Mouse (Mus musculus) MN1 (cell line): ENCODE data around the gene Usp15.
A peak's percentile ranks its signal among the peaks of the same experiment; 100 is the strongest.
"Not testable (repeated sequence)": the region's sequence is repeated elsewhere in the genome, so short reads cannot be mapped to it uniquely, and the experiment has no call there.

ENCODE experiments used
- DNase-seq: peaks from one replicate; pipeline ENCODE4 v3.0.0-alpha.2; 2016; ENCODE audit warnings: low spot score

The Usp15 gene

GRCm38 (mm10) chr10:123196835-123197559 lies at the start of gene Usp15:
Usp15 (minus strand) TSS chr10:123196995.
- peak; percentile 99 for DNase-seq

DNA sequence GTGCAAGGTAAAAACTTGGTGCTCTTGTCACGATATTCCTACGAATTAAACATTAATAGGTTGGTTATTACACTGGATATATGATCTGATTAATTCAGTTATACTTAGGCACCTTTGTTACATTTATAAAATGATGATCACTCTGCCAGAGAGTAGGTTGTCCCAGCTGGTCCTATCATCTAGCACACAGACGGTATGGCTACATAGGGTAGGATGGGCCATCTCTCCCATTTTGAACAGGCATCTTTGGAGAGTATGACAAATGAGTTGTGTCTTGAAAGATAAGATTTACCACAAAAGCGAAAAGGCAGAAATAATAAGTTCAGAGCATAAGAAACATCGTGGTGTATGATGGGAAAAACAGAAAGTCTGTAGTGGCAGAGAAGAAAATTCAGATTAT lies 32.6 kb upstream of the Usp15 start:
- no peak for DNase-seq

- no peak for DNase-seq
Observed at GRCm38 (mm10) chr10:123222785-123223184, 26.0 kb upstream of the Usp15 start.

DNA sequence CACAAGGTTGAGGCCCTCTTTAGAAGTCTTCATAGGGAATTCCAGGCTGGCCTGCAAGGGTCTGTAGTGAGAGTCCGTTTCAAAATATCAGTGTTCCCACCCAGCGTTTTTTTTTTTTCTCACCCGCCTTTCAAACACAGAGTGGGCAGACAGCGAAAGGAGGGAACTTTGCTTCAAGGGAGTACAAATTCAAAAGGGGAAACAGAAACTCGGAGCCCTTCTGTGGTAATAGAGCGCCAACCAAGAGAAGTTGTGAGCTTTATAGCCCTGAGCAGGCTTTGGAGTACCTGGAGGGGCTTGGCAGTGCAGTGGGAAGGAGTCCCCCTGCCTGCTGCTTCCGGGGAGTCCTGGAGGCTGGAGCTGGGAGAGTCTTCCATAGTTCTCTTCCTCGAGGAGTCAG lies 12.7 kb upstream of the Usp15 start:
- DNase-seq, result no peak

GRCm38 (mm10) chr10:123208336-123208735 lies 11.5 kb upstream of the Usp15 start:
- DNase-seq, result no peak

DNA sequence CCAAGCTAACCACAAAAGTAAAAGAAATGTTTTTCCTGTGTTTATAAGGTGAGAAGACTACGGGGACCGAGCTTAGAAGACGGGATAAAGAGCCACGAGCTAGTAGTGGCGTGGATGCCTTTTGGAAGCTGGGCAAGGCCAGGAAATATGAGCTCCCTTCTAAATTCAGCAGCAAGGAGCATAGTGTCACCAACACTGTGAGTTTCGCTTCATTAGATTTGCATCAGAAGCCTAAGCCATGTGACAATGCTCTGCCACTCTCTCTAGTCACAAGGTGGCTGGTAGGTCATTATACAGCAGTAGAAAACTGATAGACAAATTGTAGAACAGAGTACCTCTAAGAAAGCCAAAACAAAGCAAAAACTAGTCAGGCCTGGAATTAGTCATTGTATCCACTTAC lies 9.3 kb upstream of the Usp15 start:
- no peak for DNase-seq

GRCm38 (mm10) chr10:123205364-123205763 lies 8.6 kb upstream of the Usp15 start:
- DNase-seq, result not testable (repeated sequence)

GRCm38 (mm10) chr10:123201981-123202758 lies 5.4 kb upstream of the Usp15 start:
- no peak for DNase-seq

GRCm38 (mm10) chr10:123201436-123201835 lies 4.6 kb upstream of the Usp15 start:
- no peak for DNase-seq

DNA sequence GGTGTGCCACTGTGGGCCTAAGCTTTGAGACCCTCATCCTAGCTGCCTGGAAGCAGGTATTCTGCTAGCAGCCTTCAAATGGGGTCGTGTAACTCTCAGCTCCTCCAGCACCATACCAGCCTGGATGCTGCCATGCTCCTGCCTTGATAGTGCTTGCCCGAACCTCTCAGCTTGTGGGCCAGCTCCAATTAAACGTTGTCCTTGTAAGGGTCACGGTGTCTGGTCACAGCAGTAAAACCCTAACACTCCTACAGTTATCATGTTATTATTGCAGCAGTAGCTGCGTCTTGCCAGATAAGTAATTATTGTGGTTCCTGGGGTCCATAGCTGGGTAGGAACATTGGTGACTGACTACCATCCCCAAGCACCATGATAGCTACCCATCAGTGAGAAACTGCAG lies 4.2 kb upstream of the Usp15 start:
- DNase-seq, result no peak

- DNase-seq, result no peak
Observed at GRCm38 (mm10) chr10:123200320-123200659, 3.5 kb upstream of the Usp15 start.

- DNase-seq, result no peak
Observed at GRCm38 (mm10) chr10:123199615-123200319, 3.0 kb upstream of the Usp15 start.

DNA sequence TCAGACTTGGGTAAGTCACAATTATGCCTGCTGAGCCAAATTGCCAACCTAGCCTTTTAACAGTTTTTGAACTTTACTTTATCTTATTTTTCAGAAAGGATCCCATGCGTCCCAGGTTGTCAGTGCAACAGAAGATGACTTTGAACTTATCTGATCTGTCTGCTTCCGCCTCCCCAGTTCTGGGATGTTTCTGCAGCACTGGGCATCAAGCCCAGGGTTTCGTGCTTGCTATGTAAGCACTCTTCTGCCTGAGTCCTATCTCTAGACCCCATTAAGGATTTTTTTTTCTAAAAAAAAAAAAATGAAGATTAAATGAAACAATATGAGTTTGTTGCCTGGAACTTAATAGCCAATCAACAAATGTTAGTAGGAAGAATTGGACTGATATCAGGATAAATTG lies 2.3 kb upstream of the Usp15 start:
- peak; percentile 56 for DNase-seq

GRCm38 (mm10) chr10:123198183-123198582 lies 1.4 kb upstream of the Usp15 start:
- DNase-seq, result no peak

DNA sequence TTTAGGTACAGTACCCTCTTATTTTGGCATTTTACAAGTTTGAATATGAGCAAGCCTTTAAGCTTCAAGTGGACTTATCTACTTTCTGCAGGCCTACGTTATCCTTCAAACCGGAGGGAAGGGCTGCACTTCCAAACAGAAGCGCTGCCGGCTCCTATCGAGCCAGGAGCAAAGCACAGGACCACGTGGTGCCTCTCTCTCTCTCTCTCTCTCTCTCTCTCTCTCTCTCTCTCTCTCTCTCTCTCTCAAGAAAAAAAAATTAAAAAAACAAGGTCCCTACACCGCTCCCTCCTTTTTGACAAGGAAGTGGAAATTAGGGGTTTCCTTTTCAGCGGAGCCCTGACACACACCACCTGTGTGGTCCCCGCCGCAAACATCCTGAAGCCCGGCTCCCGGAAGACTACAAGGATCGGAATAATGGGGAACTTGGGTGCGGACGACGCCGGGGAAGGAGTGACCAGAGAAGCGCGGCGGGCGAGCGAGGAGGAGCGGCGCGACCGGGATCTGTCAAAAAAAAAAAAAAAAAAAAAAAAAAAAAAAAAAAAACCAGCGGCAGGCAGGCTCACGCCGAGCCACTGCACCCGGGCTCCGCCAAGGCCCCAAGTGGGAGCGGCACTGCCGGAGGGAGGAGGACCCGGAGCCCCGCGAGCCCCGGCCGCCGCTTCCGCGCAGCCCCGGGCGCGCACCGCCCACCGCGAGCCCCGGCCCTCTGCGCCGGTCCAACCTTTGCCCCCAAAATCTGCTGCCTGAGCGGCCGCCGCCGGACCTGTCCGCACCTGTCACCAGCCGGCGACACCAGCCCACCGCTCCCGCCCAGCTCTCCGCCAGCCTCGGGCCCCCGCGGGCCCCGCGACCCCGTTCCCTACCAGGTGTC lies 597 bp downstream of the Usp15 start:
- DNase-seq, result peak; percentile 89

DNA sequence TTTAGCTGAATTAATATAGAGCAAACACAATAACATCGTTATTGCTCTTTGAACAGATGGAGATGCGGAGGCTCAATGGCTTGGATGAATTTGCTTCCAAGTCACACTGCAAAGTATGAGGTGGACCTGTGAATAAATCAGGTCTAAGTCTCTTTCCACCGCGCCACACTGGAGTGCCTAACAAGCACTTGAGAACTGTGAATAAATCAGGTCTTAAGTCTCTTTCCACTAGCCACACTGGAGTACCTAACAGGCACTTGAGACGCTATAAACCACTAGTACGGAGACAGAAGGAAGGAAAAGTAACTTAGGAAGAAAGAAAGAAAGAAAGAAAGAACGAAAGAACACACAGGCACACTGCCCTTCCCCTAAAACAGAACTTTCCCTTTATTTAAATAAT lies 1.3 kb downstream of the Usp15 start:
- peak; percentile 44 for DNase-seq

- no peak for DNase-seq
Observed at GRCm38 (mm10) chr10:123191038-123191437, 5.8 kb downstream of the Usp15 start.

- no peak for DNase-seq
Observed at GRCm38 (mm10) chr10:123187337-123187736, 9.5 kb downstream of the Usp15 start.

DNA sequence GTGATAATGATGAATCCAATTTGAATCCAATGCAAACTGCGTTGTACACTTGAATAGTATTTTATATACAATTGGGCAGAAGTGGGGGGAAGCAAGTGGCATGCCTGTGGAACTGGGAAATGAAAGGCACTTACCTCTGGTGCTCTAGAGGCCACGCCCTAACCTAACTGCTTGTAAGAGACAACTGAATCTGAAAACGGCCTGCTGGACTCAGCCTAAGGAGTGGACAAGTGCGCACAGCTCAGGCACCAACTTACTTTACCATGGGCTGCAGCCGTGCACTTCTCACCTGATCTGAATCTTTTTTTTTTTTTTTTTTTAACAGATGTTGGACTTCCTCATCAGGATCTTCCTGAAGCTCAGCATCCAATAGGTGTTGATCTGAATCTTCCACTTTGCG lies 10.9 kb downstream of the Usp15 start:
- DNase-seq, result no peak

DNA sequence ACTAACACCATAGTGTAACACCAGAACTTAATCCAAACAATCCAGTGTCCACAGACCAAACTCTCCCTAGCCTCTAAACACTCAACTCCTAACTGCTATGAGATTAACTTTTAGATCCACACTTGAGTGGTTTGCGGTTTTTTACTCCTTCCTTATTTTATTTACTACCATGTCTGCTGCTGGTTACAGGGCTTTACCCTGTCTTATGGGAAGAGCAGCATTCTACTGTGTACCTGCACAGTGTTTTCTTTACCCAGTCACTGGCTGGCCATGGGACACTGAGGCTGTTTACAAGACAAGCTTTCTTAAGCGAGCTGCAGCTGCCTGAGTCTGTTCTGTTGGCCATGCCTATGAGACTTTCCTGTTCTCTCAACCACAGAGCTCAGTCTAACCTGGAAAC lies 13.1 kb downstream of the Usp15 start:
- no peak for DNase-seq

- DNase-seq, result no peak
Observed at GRCm38 (mm10) chr10:123183243-123183642, 13.6 kb downstream of the Usp15 start.

DNA sequence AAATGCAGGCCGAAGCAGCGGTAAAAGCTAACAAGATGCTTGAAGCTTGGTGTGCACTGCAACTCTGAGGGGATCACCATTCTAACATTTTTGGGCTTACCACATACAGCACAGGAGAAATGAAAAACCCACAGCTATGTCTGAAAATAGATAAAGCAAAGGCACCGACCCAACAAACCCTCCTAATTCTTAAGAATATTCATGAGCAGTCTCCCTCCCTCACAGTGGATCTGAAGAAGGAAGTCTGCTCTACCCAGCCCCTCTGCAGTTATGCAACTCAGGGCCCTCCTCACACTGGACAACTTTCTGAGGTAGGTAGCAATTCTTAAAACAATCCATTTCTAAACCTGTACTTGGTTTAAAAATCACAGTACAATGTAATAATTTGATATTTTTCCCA lies 14.4 kb downstream of the Usp15 start:
- DNase-seq, result no peak
